Mouse (Mus musculus) spleen, adult 12 weeks (tissue): ENCODE data around the gene 1810010H24Rik.
"Not testable (repeated sequence)": the region's sequence is repeated elsewhere in the genome, so short reads cannot be mapped to it uniquely, and the experiment has no call there.

ENCODE experiments used
- DNase-seq: peaks from one replicate; pipeline ENCODE4 v3.0.0; 2022; ENCODE audit warnings: low spot score

1810010H24Rik gene

GRCm38 (mm10) chr11:107044321-107044720, 18.8 kb downstream of the 1810010H24Rik start:
- peak; percentile 58 for DNase-seq

- DNase-seq, result no peak
Measured at GRCm38 (mm10) chr11:107045546-107045945, 20.1 kb downstream of the 1810010H24Rik start.

GRCm38 (mm10) chr11:107046766-107047620, 21.5 kb downstream of the 1810010H24Rik start:
- DNase-seq, result no peak

GRCm38 (mm10) chr11:107054870-107055269, 29.4 kb downstream of the 1810010H24Rik start:
- DNase-seq, result no peak

GRCm38 (mm10) chr11:107057391-107057790, 31.9 kb downstream of the 1810010H24Rik start:
- no peak for DNase-seq

GRCm38 (mm10) chr11:107059634-107060033, 34.2 kb downstream of the 1810010H24Rik start:
- not testable (repeated sequence) for DNase-seq

GRCm38 (mm10) chr11:107060941-107061340, 35.5 kb downstream of the 1810010H24Rik start:
- DNase-seq, result no peak

GRCm38 (mm10) chr11:107063067-107063466, 37.6 kb downstream of the 1810010H24Rik start:
- no peak for DNase-seq

- DNase-seq, result no peak
Measured at GRCm38 (mm10) chr11:107064590-107064989, 39.1 kb downstream of the 1810010H24Rik start.

GRCm38 (mm10) chr11:107065216-107065785, 39.8 kb downstream of the 1810010H24Rik start:
- no peak for DNase-seq
